Mouse (Mus musculus) kidney, postnatal 4 days (tissue): ENCODE measurements at regions not wholly inside any gene's neighbourhood (a gene's known extent, or its start where the extent isn't known, plus 50 kb on each side); places are given as distances from the start of the nearest gene placed in this dataset.

Source experiments
- DNase-seq, 2 experiments: peaks; one replicate each; pipeline ENCODE4 v3.0.0; 2021; ENCODE audit warnings: mixed read lengths in 2 of 2

DNA sequence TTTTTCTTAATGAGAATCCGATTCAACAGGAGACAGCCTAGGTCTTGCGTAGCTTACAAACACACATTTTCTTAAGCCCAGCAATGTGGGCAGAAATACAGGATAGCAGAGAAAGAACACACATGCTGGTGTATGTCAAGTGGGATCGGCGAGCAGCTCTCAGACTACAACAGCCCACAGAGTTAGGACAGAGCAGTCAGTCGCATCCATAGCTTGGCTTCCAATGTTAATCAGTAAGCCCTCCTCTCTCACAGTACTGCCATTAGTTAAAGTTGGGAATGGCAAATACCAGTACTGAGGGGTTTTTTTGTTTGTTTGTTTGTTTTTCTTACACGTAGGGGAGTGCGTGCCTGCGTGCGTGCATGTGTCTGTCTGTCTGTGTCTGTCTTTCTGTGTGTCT is 212.0 kb upstream of the Jarid2 start:
- peak in 1 of 2 experiments; percentile 36 for DNase-seq

DNA sequence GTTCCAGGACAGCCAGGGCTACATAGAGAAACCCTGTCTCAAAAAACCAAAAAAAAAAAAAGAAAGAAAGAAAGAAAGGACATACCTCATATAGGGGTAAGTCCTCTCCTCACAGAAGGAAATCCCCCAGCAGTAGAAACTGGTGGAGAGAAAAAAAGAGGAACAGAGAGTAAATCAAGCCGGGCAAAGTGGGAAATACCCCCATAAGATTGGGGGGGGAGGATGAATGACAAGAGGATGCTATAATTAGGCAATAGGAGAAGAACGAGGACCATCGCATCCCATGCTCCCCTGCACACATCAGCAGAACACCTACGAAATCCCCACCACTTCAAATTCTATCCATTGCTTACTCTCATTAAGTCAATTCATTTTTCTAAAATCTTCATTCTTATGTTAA is 211.1 kb upstream of the Jarid2 start:
- DNase-seq: no peak

DNA sequence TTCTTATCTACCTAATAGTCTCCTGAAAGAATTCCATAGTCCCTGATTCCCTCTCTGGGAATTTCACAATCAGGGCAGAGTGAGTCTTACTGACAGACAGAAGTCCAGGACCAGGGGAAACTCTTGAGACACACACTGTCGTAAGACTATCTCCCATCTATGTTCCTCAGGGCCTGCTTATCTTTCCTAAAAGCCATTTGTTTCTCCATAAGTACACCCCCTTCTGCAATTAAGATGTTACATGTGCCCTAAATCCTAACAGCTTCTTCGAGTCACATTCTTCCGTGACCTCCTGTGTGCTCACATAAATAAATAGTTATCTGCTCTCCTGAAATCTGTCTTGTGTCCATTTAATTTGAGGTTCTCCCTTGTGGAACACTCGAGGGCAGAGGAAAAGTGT is 205.8 kb upstream of the Jarid2 start:
- no peak for DNase-seq

DNA sequence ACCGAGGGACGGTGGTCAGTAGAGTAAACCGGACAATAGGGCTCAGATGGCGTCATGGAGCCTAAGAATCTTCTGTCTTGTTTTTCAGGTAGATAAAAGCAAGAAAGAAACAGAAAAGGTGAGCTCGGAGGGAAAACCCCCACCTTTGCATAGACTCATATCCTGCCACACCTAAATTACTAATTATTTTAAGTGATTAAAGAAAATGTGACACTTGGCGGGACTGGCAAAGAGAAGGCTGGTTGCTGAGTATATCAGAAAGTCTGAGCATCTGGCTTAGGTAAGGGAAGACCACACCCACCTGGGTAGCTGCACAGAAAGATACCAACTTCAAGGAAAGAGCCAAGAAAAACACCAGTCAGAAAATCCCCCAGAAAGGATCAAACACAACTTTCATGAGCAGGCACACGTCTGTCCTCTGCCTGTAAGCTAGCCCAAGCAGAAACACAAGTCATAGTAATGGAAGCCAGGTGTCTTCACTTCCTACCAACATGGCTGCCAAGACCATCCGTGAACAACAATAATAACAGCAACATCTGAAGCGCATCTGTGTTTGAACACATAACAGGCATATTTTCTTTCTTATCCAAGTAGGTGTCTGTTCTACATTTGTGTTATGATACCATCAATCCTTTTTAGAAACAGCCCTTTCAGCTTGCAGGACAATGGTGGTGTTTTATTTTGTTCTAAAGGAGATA is 198.3 kb upstream of the Jarid2 start:
- DNase-seq: no peak

DNA sequence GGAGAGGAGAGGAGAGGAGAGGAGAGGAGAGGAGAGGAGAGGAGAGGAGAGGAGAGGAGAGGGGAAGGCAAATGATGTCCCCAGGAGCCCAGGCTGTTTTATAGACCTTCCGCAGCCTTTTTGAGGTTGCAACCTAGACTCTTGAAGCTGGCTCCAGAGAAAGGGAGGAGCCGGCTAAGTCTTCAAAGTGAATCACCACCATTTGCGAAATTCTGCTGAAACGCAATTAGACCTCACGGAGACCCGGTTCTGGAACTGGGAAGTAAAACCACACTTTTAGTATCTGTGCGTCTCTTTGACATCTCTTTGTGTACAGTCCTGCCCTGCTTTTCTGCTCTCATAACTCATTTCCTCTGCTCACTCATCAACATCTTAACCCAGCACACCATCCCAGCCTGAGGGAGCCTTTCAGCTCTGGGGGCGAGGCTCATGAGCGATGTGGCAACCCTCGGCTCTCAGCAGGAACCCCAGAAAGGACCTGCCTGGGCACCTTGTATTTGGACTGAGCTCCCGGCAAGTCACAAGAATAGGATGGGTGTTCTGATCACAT is 196.6 kb upstream of the Jarid2 start:
- no peak for DNase-seq

DNA sequence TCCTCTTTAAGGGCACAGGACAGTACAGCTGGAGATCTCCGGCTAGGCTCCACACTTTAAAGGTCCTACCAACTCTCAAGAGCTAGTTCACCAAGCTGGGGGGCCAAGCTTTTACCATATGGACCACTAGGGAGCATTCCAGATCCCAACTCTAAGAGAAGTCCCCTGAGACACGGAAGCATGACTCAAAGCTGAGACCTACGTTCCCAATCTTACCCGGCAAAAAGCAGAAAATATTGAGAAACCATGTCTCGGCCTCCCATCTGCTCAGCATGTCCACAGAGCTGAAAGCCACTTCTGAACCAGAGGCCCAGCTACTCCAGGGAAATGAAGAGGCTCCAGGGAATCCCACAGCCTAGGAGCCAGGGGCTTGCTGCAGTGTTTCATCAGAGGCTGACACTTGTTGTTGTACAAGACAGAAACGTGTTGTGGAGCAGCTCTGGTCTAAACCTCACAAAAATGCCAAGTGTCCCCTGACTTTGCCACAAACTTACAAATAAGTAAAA is 194.6 kb upstream of the Jarid2 start:
- DNase-seq: no peak

DNA sequence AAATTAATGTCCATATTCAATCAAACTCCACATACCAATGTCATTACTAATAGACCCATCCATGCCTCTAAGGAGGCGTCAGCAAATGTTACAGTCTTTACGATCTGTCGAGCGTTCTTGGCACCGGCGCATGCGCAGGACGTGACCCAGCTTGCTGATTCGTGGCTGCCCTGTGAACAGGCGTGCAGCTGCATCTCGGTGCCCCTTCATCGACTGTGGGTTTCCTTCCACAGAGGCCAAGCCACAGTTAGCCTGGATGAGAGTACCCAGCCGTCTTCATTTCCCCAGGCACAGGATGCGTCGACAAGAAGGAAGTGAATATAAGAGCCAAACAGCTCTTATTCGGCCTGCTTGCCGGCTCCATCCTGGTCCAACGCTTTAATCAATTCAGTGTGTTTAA is 193.8 kb upstream of the Jarid2 start:
- DNase-seq: peak; percentile 26 to 29

DNA sequence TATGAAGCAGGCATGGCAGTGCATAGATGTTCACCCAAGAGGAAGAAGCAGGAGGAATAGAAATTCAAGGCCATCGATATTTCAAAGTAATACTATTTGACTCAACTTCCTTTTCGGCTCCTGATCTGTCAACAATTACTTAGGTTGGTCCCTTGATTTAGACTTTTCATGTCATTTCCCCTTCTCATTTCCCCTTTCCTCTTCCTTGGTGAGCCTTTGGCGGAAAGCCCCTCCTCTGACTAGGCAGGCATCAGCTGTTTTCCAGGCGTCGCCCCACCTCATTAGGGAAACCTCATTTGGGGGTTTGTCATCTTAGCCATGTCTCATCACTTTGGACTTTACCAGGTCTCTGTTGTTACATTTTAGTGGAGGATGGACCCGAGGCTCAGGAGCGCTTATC is 191.0 kb upstream of the Jarid2 start:
- DNase-seq: no peak

DNA sequence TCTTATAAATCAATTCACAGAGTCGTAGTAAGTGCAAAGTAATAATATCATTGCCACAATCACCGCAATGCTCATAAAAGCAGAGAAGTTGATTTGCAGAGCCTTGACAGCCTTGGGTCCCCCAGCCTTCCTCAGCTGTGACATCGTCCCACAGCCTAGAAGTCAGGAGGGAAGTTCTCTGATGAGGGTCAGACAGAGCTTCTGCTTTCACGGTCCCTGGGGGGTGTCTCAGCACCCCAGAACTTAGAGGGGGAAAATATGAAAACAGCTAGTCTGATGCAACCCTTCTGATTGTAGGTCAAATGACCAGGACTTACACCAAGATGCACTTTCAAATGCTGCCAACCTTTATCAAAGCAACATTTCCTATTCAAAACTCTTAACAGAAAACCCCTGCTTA is 188.9 kb upstream of the Jarid2 start:
- DNase-seq: no peak

DNA sequence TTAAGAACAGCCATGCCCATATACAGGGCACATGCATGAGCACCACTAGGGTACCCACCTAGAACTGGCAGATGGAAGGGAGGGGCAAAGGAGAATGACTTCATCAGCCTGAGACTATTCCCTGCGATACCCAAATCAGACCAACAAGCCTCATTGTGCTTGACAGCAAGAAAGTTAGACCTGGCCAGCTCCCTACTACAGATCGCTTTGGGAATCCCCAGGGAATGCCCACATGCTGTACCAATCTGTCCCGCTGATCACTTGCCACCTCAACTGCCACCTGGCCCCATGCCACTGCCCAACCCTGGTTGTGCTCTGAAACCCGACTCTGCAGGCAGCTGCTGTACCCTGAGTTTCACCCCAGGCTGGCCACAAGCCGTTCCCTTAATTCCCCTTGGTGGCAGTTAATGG is 188.0 kb upstream of the Jarid2 start:
- DNase-seq: peak; percentile 30 to 42

DNA sequence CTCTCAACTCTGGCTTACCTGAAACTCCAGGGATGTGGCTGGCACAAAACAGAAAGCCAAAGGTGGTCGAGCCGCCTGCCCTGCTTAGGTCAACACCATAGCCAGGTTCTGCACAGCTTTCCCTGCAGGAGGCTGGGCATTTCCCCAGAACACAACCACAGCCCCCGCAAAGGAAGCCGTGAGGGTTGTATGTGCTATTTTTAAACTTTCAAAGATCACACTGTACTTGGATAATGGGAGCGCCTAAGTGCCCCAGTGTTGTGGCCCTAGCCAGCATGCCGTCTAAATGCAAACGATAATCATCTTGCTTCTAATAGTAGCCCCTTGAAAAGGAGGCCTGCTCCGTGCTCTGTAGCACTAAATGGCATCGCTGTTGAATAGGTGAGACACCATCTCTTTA is 184.5 kb upstream of the Jarid2 start:
- no peak for DNase-seq

DNA sequence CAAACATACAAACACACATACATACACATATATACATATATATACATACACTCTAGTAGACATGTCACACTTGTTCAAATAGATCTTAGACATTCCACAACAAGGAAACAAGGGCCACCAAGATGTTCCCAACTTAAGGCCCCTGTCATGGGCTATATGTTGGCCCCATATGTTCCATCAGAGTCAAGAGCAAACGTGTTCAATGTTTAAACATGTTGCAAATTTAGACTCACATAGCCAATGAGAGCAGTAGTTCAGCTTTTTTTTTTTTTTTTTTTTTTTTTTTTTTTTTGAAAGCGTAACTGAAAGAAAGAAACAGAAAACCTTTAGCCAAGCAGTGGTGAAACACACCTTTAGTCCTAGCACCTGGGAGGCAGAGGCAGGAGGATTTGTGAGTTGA is 183.0 kb upstream of the Jarid2 start:
- no peak for DNase-seq

DNA sequence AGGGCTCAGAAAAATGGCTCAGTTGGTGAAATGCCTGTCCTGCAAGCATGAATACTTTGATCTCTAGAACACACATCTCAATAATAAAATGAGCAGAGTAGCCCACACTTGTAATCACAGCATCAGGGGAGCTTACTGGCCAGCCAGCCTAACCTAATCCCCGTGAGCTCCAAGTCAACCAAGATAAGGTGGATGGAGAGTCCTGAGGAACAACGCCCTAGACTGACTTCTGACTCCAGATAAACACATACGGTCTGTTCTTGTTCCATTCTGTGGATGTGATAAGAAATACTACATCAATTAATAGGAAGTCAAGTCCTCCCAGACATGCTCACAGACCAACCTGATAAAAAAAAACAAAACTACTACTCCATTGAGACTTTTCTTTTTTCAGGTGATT is 180.4 kb upstream of the Jarid2 start:
- DNase-seq: no peak

DNA sequence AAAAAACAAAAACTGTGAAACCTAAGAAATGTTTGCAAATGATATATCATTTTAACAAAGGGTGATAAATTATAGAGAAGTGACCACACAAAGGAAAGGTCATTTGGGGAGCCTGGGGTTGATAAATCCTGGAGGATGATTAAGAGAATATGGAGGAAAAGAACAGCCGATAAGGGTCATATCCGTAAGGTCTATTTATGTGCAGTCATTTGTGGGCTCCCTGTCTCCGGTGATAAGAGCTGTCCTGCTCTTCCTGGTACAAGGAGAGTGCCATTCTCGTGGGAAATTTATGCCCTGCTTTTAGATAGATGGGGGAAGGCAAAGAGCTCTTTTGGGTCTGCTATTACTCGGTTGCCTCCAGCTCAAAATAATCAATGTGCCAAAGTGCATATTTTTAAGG is 175.9 kb upstream of the Jarid2 start:
- no peak for DNase-seq

DNA sequence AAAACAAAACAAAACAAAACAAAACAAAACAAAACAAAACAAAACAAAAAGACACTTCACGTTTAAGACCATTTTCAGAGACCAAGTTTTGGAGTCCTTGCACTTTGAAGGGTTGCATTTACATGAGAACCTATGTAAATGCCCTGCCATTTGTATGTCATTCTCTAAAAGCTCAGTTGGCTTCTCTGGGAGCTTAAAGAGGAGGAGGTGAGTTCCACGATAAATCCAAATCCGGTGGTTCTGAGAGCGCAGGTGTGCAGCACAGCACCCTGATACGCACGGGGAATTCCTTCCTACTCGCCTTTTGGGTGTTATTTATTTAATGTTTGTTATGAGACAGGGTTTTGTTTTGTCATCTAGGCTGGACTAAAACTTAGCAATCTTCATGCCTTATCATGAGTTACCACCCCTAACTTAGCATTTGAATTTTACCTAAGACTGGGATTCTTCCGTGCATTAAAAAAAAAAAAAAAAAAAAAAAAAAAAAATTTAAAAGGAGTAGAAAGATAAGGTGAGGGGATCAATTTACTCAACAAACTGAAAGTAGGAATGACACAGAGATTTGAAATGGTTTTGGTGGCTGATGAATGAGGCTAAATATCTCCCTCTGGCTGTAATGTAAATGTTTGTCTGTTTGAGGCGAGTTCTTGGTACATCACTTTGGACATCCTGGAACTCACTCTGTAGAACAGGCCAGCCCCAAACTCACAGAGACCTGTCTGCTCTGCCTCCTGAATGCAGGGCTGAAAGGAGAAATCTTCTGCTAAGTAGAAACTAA is 174.4 kb upstream of the Jarid2 start:
- no peak for DNase-seq

DNA sequence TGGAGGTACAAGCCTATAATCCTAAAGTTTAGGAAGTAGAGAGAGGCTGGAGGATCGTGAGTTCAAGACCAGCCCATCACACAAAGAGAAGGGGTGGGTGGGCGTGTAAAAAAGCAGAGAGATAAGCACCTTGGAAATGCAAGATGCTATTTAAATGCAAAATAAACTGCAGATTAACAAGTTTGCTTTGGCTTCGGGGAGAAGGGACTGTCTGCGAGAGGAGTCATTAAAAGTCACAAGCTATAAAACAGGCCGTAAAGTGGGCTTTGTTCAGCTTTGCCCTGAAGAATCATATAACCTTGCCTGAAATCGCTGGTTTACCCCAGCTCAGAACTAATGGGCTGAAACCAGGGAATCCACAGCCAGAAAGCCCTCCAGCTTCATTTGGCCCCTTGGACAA is 173.3 kb upstream of the Jarid2 start:
- no peak for DNase-seq

DNA sequence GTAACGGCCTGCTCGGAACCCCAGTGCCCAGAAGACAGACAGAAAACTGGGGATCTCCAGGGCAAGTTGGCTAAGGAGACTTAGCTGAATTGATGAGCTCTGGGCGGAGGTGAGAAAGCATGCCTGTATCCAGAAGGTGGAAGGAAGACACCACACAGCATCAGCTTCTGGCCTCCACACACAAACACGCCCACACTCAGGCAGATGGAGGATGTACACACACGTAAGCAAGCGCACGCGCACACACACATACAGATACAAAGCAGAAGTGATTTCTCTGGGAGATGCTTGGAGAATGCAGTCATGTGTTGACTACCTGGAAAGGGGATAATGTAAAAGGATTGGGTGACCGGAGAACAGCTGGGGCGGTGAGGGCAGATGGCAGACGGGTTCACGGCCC is 171.2 kb upstream of the Jarid2 start:
- DNase-seq: no peak

DNA sequence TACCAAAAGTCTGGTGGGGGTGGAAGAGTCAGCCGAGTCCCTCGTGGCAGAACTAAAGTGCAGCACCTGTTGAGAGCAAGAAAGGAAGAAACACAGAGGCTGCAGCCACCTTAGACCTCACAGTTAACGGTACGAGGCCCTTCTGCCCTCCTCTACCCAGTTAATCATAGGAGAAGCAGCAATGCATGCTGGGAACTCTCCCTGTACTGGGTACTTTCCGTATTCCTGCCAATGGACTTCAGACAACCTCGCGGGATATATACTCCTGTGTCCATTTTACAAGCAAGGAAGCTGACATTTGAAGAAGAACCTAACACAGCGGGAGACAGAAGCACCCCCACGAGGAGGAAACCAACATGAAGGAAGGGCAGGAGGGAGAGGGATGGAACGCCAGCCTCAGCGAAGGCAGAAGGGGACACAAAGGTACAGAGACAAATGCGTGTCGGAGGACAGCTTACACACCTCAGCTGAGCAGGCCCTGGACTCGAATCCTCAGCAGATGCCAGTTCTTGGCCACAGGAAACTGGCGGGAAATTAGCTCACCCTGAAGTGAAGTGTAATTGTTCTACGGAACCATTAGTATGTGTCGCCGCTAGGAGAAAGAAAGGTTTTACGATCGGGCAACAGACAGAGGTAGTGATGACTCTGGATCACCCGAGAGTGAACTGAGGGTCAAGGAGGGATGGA is 170.6 kb upstream of the Jarid2 start:
- no peak for DNase-seq

DNA sequence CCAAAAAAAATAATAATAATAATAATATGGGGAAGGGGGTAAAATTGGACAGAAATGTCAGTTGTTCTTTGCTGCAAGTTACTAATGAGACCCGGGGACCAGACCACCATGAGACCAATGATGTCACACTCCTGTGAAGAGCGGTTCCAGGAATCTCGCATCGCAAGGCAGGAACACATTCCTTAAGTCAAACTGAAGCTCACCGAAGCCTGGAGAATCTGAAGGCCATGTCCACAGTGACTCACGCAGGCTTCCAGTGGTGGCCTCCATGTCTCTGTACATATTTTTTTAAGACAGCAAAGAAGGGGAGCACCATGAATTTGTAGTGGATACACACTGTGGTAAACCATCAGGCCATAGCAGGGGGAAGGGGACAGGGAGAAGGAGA is 170.1 kb upstream of the Jarid2 start:
- DNase-seq: no peak

DNA sequence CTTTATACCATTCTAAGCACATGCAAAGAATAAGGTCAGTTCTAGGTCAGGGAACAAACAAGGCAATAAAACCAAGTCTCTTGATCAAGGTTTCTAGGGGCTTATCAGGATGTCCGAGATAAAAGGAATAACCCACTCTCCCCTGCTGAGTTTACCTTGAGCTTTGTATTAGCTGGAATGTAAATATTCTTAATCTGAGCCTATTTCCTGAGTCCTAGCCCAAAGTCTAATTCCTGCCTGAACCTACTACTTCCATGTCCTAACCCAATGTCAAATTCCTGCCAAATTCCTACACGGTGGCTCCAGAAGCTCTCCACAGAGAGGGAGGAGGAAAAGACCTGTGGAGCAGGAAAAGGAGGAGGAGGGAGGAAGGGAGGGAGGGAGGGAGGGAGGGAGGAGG is 169.6 kb upstream of the Jarid2 start:
- DNase-seq: no peak

DNA sequence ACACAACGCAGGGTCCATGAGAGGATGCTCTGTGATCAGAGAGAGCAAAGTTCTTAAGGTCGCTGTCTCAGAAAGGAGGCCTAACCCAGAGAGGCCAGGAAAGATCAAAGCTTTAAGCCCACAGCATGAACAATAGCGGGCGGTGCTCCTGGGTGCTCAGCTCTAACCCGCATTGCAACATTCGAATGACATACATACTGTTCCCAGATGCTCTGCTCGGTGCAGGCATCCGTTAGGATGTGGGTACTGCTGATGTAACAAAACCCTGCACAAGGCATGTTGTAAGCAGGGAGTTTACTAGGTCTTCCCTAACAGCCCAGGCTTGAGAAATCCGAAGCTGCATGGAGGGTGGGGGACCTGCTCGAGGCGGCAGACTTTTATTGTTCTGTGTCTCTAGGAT is 164.6 kb upstream of the Jarid2 start:
- DNase-seq: no peak

DNA sequence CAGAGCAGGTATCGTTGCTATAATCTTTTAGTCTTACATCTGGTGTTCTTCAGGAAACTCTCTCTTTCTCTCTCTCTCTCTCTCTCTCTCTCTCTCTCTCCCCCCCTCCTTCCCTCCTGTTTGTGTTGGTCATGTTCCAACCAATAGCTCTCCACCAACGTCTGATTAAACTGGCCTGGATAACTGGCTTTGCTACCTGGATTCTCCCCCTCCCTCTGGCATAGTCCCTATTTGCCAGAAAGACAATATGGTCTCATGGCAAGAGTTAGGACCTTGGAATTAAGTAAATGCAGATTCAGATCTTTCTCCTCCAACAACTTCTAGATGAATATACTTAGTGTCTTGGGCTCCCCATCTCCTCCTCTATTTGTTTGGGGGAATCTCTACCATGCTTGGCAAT is 161.6 kb upstream of the Jarid2 start:
- no peak for DNase-seq

DNA sequence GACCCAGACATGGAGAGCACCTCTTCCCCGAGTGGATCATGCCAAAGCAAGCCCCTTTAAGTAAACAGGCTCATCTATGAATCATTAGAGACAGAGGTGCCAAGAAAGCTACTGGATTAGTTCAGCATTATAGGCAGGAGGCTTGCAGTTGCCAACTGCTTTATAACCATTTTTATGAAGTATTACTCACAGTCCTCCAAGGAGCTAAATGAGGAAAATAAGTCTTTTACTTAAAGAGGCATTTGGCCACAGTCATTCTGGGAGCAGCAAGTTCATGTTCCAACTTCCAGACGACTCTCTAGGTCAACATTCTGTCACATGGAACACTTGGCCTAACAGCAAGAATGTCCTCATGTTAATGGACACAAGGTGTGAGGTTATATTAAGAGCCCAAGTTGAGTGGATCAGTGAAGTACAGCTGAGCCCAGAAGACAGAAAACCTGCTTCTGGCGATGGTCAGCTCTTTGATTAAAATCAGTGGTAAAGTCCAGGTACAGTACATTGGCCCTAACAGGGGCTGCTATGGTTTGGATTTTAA is 160.0 kb upstream of the Jarid2 start:
- DNase-seq: no peak
